Mouse (Mus musculus) heart, postnatal 0 days (tissue): ENCODE data around the gene Slc9a3r1.

Experiments
- CTCF ChIP-seq: IDR thresholded peaks from 2 replicates; pipeline ENCODE4 v1.5.1; 2016; ENCODE audit warnings: antibody characterized with exemption, control low read depth, low read depth
- EP300 ChIP-seq: IDR thresholded peaks from 2 replicates; pipeline ENCODE4 v1.6.1; 2016; ENCODE audit warnings: antibody characterized with exemption, low read depth

GRCm38 (mm10) chr11:115202756-115203155 is 39.6 kb downstream of the Slc9a3r1 start:
- TF ChIP-seq CTCF (no peak), EP300 (no peak)
